Mouse (Mus musculus) small intestine, adult 2 months (tissue): ENCODE results near the gene Agbl4.

Source experiments
- CTCF ChIP-seq: fragments of 200-500 bp; IDR thresholded peaks from 2 replicates; pipeline ENCODE4 v1.5.1; 2012; ENCODE audit warnings: low read depth, mild to moderate bottlenecking, control low read depth, inconsistent platforms, low read length, moderate library complexity, mixed read lengths; ENCODE audit not compliant: insufficient replicate concordance, insufficient read length; ENCODE audit errors: extremely low read depth
- POLR2A ChIP-seq: fragments of 200-500 bp; IDR thresholded peaks from 2 replicates; pipeline ENCODE4 v1.6.1; 2012; ENCODE audit warnings: low read depth, mild to moderate bottlenecking, control low read depth, inconsistent platforms, low read length, moderate library complexity

DNA sequence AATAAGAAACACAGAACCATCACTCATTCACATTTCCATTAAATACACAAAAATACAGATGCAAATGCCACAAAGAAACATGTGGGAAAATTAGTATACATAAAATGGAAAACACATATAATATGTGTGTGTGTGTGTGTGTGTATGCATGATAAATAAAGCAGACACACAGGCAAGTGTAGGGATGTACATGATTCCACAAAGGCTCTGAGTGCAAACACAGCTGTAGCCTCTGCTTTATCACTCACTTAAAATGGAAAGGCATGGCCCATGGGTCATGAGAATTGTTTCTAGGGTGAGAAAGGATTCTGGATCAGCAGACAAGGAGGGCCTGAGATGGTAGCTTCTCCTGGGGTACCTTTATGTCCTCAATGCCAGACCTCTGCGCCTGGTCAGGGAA lies 1182.8 kb downstream of the Agbl4 start:
- TF ChIP-seq POLR2A (no peak), CTCF (no peak)
